Mouse (Mus musculus): ENCODE measurements around the gene Itpkb. TPM values are rescaled to one million over a fixed set of nuclear protein-coding genes. Genes with fewer than 3 reads are reported as not detected.

Gene Itpkb
- 10 to 100 TPM; 18.4 to 22.3 TPM for total RNA-seq (2021)
- long read RNA-seq, experiment 1, partial matches to known transcripts = 1 of 2 reads
- long read RNA-seq, experiment 1, other reads (novel, unspliced or antisense) = 1 of 2 reads
- long read RNA-seq, experiment 2, full-length matches to known transcripts = 1 of 4 reads
- long read RNA-seq, experiment 2, partial matches to known transcripts = 0 of 4 reads
- long read RNA-seq, experiment 2, other reads (novel, unspliced or antisense) = 3 of 4 reads

DNA sequence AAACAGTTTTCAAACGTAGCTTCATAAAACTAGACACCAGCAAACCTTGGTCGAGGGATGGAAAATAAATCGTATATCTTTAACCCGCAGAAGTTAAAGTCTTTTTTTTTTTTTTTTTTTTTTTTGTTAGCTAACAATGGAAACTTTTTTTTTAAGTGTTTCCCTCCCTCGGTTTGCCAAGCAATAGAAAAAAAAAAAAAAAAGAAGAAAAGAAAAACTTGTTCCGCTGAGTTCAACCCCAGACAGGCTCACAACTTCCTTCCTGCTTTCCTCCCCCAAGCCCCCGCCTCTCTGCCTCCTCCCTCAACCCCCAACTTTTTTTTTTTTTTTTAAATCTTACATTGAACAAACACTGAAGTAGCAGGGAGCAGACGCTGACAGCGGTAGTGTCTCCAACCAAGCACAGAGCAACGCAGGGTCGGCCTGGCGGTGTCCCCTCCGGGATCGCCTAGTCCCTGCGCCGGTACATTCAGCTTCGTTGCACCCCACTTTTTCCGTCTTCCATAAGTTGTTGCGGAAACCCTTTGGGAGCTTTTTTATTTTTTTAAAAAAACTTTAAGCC is at the start of gene Itpkb:
Gene Itpkb (plus strand): TSS at position 341 of the 562 bp plus-strand sequence.
- peak; percentile 26 to 42 for DNase-seq (ENCODE audit: low spot score in 2 of 2)

- DNase-seq (ENCODE audit: low spot score in 2 of 2) = no peak
Observed at GRCm38 (mm10) chr1:180282581-180282980, 47.7 kb upstream of the Itpkb start.

GRCm38 (mm10) chr1:180283813-180284768 is 46.2 kb upstream of the Itpkb start:
- no peak for DNase-seq (ENCODE audit: low spot score in 2 of 2)

DNA sequence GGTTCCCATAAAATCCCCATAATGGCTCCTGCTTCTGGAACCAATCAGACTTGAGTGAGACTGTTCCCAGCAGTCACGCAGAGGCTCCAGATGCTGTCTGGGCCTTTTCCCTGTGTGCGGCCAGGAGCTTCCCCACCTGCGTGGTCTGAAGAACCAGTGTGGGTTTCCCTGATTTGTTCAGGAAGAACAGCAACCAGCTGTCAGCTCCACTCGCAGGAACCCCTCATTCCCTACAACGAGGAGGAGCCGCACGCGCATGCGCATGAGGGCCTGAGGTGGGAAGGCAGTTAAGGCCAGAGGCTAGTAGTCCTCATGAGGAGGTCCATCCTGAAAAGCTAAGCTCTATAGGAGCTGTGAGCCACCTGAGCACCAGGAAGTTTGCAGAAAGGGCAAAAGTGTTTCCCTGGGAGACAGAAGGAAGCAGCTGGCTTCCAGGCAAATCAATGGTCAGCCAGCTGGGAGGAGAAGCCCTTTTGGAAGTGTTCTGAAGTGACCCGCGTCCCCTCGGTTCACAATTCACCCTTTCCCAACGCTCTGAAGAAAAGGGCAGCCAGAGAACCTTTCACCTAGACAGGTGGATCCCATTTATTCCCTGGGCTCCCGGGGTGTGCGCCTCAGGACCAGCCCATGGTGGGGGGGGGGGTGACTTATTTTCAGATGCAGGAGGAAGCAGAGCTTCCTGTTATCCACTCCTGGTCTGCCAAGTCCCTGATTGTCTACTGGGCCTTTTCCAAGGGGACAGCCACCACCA is 44.0 kb upstream of the Itpkb start:
- no peak for DNase-seq (ENCODE audit: low spot score in 2 of 2)

- no peak for DNase-seq (ENCODE audit: low spot score in 2 of 2)
Observed at GRCm38 (mm10) chr1:180288227-180288626, 42.1 kb upstream of the Itpkb start.

DNA sequence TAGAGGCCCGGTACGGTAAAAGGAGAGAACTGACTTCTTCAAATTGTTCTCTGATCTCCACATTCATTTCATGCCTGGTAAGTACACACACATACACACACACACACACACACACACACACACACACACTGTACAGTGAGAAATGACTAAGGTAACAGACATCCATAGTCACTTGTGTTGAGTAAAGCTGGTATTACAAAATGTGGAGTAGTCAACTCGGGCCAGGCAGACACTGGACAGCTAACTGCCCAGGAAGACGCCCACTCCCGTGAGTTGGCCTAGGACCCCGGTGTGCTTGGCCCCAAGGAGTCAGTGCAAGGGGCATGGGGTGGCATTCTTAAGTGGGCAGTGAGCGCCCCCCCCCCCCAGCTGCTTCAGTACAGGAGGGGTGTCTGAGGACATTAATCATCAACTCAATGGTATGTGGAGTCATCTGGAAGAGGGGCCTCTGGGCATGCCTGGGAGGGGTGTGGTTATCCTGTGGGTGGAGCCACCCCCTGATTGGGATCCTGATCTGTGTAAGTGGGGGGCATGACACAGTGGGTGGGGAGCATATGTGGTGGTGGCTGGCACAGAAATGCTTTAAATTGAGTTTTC is 41.3 kb upstream of the Itpkb start:
- no peak for DNase-seq (ENCODE audit: low spot score in 2 of 2)

- DNase-seq (ENCODE audit: low spot score in 2 of 2) = no peak
Observed at GRCm38 (mm10) chr1:180289788-180290187, 40.5 kb upstream of the Itpkb start.

DNA sequence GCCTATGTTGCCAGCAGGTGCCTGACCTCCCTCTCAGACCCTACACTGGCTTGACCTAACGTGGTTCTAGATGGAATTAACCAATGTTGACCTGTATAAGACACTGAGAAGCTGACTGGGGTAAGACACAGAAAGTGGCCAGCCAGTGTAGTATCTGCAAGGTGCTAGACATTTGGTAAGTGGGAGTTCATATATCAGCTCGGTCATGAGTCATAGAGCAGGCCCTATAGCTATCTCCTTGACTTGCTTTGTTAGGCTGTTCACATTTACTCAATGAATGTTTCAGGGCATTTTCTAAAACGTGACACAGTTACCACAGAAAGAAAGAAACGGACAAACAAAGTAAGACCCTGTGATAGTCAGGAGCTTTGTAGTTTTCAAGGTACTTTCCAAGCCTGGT is 39.9 kb upstream of the Itpkb start:
- DNase-seq (ENCODE audit: low spot score in 2 of 2) = no peak

- DNase-seq (ENCODE audit: low spot score in 2 of 2) = no peak
Observed at GRCm38 (mm10) chr1:180296088-180296487, 34.2 kb upstream of the Itpkb start.

- no peak for DNase-seq (ENCODE audit: low spot score in 2 of 2)
Observed at GRCm38 (mm10) chr1:180299697-180300096, 30.6 kb upstream of the Itpkb start.

DNA sequence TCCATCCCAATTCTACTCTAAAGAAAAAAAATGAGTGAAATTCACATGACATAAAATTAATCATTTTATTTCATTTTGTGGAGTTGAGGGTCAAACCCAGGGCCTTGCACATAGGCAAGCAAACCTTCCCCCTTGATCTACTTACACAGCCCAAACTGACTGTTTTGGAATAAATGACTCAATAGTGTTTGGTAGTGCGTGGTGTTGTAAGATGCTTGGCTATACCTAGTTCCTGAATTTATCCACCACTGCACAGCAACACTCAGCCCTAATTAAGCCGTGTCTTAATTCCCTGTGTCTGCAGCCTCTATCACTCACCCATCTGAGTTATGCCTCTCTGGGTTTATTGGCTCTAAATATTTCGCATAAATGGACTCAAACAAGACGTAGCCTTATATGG is 30.0 kb upstream of the Itpkb start:
- DNase-seq (ENCODE audit: low spot score in 2 of 2) = no peak

DNA sequence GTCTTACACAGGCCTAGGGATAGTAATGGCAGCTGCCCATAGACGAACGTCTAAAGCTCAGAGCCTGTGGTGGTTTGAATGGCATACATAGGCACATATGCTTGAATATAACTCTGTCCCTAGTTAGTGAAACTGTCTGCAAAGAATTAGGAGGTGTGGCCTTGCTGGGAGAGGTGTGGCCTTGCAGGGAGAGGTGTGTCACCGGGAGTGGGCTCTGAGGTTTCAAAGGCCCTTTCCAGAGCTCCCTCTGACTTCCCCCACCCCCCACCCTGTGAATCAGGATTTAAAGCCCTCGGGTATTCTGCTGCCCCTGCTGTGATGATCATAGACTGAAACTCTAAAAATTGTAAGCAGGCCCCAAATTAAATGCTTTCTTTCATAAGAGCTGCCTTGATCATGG is 29.3 kb upstream of the Itpkb start:
- DNase-seq (ENCODE audit: low spot score in 2 of 2) = no peak

DNA sequence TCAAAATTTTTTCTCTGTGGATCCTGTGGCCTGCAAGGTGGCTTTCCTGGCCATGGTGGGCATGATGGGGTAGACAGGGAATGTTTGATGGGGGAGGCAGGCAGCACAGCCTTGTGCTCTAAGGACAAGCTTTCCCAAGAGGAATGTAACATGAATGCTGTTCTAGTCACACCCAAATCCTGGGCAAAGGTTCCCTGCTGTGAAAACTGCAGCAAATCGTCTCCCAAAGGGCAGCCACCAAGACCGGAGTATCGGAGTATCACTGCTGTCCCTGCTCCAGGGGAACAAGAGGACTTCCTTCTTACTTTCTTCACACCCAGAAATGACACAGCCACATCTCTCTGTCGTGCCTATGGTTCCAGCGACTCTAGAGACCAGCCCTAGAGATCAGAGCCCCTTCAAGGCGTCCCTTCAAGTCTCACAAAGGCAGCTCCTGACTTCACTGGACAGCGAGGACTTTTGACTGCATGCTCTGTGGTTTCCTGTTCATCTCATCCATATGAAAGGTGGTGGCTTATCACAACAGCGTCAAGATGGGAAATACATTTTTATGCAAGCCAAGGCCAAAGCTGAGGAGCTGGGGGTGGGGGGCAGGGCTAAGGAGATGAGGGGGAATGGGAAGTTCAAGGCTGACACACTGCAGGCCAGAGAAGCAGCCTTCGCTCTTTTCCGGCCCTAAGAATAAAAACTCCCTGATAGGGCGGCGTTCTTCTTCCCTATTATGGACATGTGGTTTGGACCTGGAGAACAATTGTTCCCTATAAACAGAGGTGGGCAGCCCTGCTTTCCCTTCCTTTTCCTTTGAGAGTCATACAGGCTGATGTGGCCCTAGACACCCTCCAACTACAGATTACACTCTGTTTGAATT is 27.8 kb upstream of the Itpkb start:
- no peak for DNase-seq (ENCODE audit: low spot score in 2 of 2)

DNA sequence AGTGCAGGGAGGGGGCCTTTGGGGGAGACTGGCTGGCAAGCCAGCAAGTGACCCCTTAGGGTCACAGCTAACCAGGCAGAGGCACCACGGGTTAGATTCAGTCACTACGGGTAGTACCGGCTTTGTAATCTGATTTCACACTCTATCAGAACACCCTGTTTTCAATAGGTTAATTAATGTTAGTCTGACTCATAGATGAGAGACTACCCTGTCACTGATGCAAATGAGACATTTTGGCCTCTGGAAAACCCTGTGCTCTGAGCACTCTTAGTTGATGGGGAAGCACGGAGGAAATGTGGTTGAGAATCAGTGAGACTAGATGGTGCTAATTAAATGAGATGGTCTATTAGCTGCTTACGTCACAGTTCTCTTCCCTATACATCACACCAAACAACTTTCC is 26.7 kb upstream of the Itpkb start:
- DNase-seq (ENCODE audit: low spot score in 2 of 2) = no peak

- DNase-seq (ENCODE audit: low spot score in 2 of 2) = no peak
Observed at GRCm38 (mm10) chr1:180306889-180307288, 23.4 kb upstream of the Itpkb start.

DNA sequence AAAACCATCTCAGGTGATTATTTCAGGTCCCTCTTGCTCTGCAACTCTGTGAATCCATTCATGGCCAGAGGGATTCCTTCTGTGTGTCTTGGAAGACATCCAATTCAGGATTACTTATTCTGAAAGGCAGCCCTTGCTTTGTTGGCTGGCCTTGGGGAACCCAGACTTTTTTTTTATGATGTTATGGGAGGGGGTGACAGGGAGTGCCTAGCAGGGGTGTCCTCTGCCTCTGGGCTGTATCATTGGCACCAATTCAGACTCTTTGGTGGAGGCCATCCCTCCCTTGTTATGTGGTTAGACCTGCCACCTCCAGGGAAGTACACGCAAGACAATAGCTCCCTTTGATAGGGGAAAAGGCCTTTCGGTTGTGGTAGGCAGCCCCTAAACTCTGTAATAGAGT is 22.6 kb upstream of the Itpkb start:
- no peak for DNase-seq (ENCODE audit: low spot score in 2 of 2)

DNA sequence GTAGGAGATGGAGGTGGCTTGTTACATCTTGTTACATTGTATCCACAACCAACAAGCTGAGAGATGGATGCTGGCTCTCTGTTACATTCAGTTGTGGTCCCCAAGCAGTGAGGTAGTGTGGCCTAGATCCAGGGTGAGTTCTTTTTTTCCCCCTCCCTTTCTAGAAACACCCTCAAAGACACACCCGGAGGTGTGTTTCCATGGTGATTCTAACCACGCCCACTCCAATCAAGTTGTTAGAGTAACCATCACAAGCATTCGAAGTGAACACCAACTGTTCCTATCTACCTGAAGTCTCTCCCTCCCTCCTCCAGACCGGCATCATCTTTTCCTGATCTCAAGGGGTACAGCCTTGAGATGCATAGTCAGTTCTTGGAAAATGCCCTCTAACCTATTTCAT is 21.4 kb upstream of the Itpkb start:
- DNase-seq (ENCODE audit: low spot score in 2 of 2) = no peak

DNA sequence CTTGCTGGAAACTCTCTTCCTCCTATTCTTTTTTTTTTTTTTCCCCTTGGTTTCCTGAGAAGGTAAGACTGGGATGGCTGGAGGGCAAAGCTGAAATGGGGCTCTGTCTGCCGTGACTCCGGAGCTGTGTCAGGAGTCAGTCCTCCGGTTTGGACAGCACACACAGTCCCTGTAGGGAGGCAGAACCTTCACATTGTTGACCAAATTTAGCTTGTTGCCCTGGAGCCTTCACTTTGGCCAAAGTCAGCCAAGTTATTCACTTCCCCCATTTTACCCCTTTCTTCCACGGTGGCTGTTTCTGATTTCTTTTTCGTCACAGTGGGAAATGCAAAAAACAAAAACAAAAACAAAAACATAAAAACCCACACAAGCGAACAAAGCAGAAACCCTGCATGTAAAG is 18.0 kb upstream of the Itpkb start:
- no peak for DNase-seq (ENCODE audit: low spot score in 2 of 2)

DNA sequence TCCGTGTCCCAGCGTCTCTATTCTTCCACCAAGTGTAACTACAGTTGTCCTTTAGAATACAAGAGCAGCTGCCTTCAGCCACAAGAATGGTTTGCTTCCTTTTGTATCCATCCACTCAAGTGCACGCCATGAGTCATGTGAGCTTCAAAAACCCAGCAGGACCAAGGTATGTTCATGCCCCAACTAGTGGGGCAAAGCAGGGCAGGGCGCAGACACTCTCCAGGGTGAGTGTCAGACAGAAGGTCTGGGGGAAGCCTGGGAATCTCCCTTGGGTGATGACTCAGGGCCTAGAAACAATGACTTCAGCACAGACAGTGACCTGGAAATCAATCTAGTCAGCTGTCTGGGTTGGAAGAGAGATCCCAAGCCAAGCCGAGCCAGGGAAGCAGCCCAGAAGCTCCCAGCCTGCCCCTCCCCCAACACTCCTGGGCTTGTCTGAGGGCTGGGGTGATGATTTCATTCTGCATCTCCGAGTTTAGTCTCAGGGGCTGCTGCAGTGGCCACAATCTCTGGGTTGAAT is 17.4 kb upstream of the Itpkb start:
- DNase-seq (ENCODE audit: low spot score in 2 of 2) = peak; percentile 24 to 26
